Mouse (Mus musculus): ENCODE data around the gene R3hdm2. TPM values are rescaled to one million over a fixed set of nuclear protein-coding genes. Genes with fewer than 3 reads are reported as not detected.

Gene R3hdm2
- polyA plus RNA-seq, 1 experiment from 2014 or later, result 33.3 TPM

DNA sequence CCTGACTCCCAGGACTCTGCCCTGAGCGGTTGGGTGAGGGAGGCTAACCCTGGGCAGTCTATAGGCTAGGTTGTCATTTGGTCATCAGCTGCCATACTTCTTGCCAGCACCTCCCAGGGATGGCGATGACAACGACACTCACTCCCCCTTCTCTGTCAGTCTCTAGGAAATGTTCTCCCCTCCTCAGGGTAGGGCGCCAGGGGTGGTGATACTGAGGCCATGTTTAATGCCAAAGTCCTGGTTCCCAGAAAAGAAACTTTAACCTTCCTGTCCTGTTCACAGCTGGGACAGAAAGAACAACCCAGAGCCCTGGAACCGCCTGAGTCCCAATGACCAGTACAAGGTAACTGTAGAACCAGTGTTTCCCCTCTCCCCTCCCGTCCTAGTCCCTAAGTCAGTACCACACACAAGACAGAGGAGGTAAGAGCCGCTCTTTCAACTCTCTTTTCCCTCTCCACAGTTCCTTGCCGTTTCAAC lies 135.9 kb downstream of the R3hdm2 start:
- Histone ChIP-seq H3K4me1 (replicated peaks) (peaks cover 79% of the 10 kb centered on the region), H3K9me3 (no peaks in the 10 kb centered on the region), H3K4me2 (peak overlapping the region; percentile 39), H3K27me3 (peaks cover 46% of the 10 kb centered on the region), H3K9ac (no peak overlapping the region), H3K36me3 (peaks cover 22% of the 10 kb centered on the region), H3K4me3 (no peak overlapping the region), H3K27ac (replicated peaks) (peak overlapping the region; percentile 42; the same call in 1 of the 2 replicates)
- WGBS, result 19% methylated on average over 8 of the region's 8 CpGs
- no peak for ATAC-seq (ENCODE audit: low read depth)

DNA sequence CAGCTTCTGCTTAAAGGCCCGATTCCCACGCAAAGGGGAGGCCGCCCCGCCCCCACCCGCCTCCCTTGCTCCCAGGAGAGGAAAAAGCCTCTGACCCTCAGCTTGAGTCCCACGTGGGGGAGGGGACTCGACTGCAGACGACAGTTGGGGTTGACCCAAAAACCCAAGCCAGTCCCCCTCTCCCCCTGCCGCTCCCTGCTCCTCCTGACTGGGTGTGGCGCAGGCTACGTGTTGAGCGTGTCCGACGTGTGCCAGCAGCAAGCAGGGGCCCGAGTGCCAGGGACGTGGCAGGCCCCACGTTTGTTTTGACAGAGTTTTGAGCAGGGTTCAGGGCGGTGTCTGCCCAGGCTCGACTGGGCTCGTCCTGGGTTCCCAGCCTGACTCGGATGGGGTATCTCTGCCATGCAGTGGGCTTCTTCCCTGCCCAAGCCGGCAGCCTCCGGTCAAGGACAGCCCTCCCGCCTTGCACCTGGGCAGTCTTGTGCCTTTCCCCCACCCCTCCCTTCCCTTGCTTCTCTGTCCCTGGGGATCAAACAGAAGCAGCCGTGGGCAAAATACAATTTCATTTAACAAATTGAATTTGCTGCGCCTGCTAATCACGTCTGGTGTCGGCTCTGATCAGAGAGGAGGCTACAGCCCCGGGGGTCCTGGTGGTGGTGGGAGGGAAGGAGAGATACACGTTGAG lies 136.6 kb downstream of the R3hdm2 start:
- Histone ChIP-seq H3K9me3 (no peaks in the 10 kb centered on the region), H3K36me3 (peaks cover 22% of the 10 kb centered on the region), H3K27me3 (peaks cover 46% of the 10 kb centered on the region), H3K27ac (replicated peaks) (peak overlapping the region; percentile 42; the same call in 1 of the 2 replicates), H3K4me2 (peak overlapping the region; percentile 39), H3K4me3 (0 out of 2 replicates have a peak overlapping the region, but pooled peaks have one; percentile 3), H3K4me1 (replicated peaks) (peaks cover 79% of the 10 kb centered on the region), H3K9ac (0 out of 2 replicates have a peak overlapping the region, but pooled peaks have one; percentile 31)
- WGBS, result 2% methylated on average over 29 of the region's 30 CpGs
- no peak for ATAC-seq (ENCODE audit: low read depth)

DNA sequence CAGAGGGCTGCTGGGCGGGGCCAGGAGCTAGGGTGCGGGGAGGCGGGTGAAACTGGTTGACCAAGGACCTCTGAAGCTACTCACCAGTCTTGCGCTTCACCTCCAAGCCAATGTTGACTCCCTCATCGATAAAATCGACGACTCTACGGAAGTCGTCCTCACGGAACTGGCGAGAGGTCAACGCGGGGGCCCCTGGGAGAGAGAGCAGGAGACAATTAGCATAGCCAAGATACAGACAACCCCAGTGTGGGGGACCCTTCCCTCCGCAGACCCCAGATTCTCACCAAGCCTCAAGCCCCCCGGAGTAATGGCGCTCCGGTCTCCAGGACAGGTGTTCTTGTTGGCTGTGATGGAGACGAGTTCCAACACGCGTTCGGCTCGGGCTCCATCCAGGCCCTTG lies 137.8 kb downstream of the R3hdm2 start:
- Histone ChIP-seq H3K36me3 (peaks cover 22% of the 10 kb centered on the region), H3K9me3 (no peaks in the 10 kb centered on the region), H3K4me3 (no peak overlapping the region), H3K4me1 (replicated peaks) (peaks cover 72% of the 10 kb centered on the region), H3K27me3 (peaks cover 46% of the 10 kb centered on the region), H3K9ac (no peak overlapping the region), H3K4me2 (no peak overlapping the region), H3K27ac (replicated peaks) (no peak overlapping the region)
- no peak for ATAC-seq (ENCODE audit: low read depth)
- WGBS, result 94% methylated on average over 22 of the region's 22 CpGs

DNA sequence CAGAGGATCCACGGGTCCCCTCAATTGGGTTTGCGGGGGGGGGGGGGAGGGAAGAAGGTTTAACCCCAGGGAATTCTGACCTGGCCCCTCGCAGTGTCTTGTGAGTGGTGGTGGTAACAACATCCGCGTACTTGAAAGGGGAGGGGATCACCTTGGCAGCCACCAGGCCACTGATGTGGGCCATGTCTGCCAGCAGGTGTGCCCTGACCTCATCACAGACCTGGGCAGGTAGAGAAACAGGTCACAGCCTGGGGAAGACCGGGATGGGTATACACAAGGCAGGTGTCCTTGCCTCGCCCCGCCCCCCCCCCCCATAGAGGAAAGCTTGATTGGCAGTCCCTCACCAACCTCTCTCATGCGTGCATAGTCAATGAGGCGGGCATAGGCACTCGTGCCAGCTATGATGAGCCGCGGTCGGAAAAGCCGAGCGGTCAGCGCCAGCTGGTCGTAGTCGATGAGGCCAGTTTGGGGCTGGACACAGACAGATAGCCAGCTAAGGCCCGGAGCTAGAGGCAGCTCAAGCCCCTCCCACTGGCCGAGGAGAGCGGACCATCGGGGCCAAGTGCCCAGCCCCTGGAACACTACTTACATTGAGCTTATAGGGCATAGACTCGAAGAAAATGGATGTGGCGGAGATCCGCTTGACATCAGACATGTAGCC lies 139.0 kb downstream of the R3hdm2 start:
- ATAC-seq (ENCODE audit: low read depth), result no peak
- Histone ChIP-seq H3K4me2 (no peak overlapping the region), H3K36me3 (peaks cover 22% of the 10 kb centered on the region), H3K27me3 (peaks cover 47% of the 10 kb centered on the region), H3K27ac (replicated peaks) (no peak overlapping the region), H3K9ac (no peak overlapping the region), H3K4me1 (replicated peaks) (peaks cover 60% of the 10 kb centered on the region), H3K9me3 (no peaks in the 10 kb centered on the region), H3K4me3 (no peak overlapping the region)
- 89% methylated on average over 25 of the region's 26 CpGs for WGBS

DNA sequence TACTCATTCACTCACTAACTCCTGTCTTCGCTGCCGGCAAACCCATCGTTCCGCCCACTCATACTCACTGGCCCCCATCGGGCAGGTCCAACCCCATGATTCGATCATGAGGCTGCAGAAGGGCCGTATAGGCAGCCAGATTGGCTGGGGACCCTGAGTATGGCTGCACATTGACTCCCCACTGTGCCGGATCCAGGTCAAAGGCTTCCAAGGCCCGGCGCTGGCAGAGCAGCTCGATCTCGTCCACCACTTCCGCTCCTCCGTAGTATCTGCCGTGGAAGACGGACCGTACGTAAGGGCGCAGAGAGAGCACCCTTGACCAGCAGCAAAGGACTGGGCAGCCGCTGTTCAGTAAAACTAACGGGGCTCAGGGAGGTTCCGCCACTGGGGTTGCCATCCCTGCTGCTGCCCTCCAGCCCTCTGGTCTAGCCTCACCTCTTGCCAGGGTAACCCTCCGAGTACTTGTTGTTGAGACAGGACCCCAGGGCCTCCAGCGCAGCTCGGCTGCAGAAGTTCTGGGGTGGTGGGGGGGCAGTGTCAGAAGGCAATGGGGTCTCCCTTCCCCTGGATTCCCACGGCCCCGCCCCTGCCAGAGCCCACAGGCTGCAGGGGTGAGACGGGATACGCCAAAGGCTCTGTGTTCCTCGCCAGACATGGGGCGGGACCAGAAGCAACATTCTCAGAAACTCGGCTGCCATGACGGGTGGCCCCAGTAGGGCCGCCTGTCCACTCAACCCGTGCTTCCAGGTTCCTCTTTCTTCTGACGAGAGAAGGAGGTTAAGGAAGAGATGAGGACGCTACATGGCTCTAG lies 140.0 kb downstream of the R3hdm2 start:
- peaks cover 22% of the 10 kb centered on the region for H3K36me3 ChIP-seq
- no peaks in the 10 kb centered on the region for H3K9me3 ChIP-seq
- H3K4me2 ChIP-seq, result peak overlapping the region; percentile 73; the same call in 1 of the 2 replicates
- WGBS, result 92% methylated on average over 36 of the region's 37 CpGs
- H3K4me1 ChIP-seq (replicated peaks), result peaks cover 61% of the 10 kb centered on the region
- no peak for ATAC-seq (ENCODE audit: low read depth)
- no peak overlapping the region for H3K4me3 ChIP-seq
- H3K9ac ChIP-seq, result peak overlapping the region; percentile 22; the same call in 1 of the 2 replicates
- H3K27ac ChIP-seq (replicated peaks), result no peak overlapping the region
- H3K27me3 ChIP-seq, result peaks cover 45% of the 10 kb centered on the region

DNA sequence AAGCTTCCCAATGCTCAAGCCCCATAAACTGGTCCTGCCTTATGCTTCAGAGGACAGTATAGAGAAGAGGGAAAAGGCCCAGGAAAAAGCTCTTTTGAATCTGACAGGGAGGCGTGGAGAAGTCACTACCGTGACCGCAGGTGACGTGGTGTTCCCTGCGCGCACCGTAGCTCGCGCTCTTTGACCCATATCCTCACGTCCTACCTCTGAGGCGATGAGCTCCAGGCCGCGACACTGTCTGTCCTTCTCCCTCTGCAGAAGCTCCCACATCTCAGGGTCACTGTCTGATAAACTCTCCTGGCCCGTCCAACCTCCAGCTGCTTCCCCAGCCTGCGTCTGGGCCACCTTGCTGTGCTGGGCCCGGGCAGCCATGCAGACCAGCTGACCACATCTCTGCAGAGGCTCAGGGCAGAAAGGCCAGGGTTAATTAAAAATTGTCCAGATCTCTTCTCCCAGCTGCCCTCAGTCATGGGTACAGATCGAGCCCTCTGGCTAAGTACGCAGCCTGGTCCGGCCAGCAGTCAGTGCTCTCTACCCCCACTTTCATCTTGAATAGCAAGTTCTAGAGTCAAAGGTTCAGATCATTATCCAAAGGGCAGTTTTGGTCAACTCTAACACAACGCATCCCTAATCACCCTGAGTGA lies 140.7 kb downstream of the R3hdm2 start:
- H3K36me3 ChIP-seq, result peaks cover 22% of the 10 kb centered on the region
- H3K9ac ChIP-seq, result peak overlapping the region; percentile 22; the same call in 1 of the 2 replicates
- H3K4me2 ChIP-seq, result peak overlapping the region; percentile 73
- no peak for ATAC-seq (ENCODE audit: low read depth)
- peaks cover 45% of the 10 kb centered on the region for H3K27me3 ChIP-seq
- no peaks in the 10 kb centered on the region for H3K9me3 ChIP-seq
- H3K27ac ChIP-seq (replicated peaks), result no peak overlapping the region
- WGBS, result 87% methylated on average over 20 of the region's 20 CpGs
- H3K4me1 ChIP-seq (replicated peaks), result peaks cover 61% of the 10 kb centered on the region
- no peak overlapping the region for H3K4me3 ChIP-seq

DNA sequence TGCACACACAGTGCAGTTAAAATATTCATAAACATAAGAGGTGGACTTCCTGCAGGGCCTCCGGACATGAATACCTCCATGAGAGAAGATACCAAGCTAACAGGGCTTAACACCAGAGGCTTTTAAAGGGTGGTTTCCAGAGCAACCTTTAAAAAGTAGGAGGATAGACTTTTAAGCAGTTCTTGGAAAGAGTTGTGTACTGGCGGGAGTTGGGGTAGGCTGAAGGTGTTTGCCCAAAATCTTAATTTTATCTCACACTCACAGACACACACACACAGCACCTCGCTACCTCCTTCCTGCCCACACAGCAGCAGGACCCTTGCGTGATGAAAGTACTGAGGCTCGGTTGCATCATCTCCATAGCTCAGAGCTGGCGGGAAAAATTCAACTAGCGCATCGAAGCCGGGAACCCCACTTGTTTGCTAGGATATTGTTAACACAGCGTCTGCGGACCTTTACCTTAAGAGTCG lies 141.5 kb downstream of the R3hdm2 start:
- 12% methylated on average over 12 of the region's 12 CpGs for WGBS
- ATAC-seq (ENCODE audit: low read depth), result no peak
- Histone ChIP-seq H3K9me3 (no peaks in the 10 kb centered on the region), H3K4me3 (peak overlapping the region; percentile 51), H3K9ac (peak overlapping the region; percentile 67), H3K4me1 (replicated peaks) (peaks cover 61% of the 10 kb centered on the region), H3K27ac (replicated peaks) (no peak overlapping the region; the same call in 1 of the 2 replicates), H3K4me2 (peak overlapping the region; percentile 73), H3K36me3 (peaks cover 22% of the 10 kb centered on the region), H3K27me3 (peaks cover 45% of the 10 kb centered on the region)

DNA sequence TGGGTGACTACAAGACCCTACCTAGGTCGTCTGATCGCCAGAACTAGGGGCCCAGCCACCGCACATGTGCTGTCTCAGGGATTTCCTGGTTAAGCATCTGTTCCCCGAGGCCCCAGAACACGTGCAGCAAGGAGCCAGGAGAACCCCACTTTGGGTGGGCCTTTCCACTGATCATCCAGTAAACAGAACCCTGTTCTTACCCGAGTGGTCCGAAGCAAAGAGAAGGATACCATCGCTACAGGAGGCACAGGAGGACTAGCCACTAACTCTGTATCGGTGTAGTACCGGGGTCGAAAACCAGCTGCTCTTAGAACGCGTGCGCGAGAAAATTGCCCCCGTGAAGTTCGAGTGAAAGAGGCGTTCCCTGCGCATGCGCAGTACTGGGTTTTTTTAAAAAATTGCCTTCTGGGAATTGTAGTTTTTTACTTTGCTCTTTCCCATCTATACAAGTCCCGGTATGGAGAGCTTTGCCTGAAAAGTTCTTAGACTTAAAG lies 142.0 kb downstream of the R3hdm2 start, which contains the start of gene Shmt2:
Gene Shmt2 (minus strand): TSS at position 357 of the 494 bp plus-strand sequence.
- no peak within 1 kb of the TSS; the same call in 1 of the 2 replicates for H3K27ac ChIP-seq (replicated peaks)
- H3K36me3 ChIP-seq, result peaks cover 22% of the 10 kb centered on the region
- peaks cover 61% of the 10 kb centered on the region for H3K4me1 ChIP-seq (replicated peaks)
- peak within 1 kb of the TSS; percentile 51 for H3K4me3 ChIP-seq
- H3K27me3 ChIP-seq, result peaks cover 44% of the 10 kb centered on the region
- peak; percentile 32; the same call in 1 of the 2 replicates for ATAC-seq (ENCODE audit: low read depth)
- WGBS, result 0% methylated on average over 21 of the region's 21 CpGs
- peak within 1 kb of the TSS; percentile 73 for H3K4me2 ChIP-seq
- H3K9me3 ChIP-seq, result no peaks in the 10 kb centered on the region
- H3K9ac ChIP-seq, result peak within 1 kb of the TSS; percentile 67

DNA sequence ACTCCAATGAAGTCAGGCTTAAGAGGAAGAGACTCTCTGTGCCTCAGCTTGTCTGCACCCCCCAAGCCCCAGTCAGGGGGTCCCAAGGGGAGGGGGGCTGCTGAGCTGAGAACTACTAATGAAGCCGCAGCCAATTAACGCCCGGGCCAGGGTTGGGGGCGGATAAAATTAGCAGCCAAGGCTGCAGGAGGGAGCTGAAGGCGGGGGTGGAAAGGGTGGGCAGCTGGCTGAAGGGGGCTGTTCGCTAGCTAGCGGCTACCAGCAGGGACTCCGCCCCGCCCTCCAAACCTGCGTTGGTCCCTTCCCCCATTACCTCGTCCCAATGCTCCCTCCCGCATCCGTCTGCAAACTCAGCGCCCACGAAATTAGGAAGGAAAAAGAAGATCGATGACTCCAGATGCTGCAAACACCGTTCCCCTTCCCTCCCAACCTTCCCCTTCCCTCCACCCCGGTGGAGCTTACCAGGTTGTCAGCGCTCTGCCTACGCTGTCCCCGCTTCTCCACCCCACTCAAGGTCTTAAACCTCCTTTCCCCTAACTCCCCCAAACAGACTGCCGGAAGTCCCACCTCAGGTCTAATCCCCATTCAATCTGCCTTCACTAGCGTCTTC lies 144.6 kb downstream of the R3hdm2 start:
- Histone ChIP-seq H3K27me3 (peaks cover 57% of the 10 kb centered on the region), H3K4me3 (no peak overlapping the region), H3K4me1 (replicated peaks) (peaks cover 76% of the 10 kb centered on the region), H3K9me3 (no peaks in the 10 kb centered on the region), H3K36me3 (peaks cover 5% of the 10 kb centered on the region; the same call in 1 of the 2 replicates), H3K4me2 (peak overlapping the region; percentile 81), H3K27ac (replicated peaks) (peak overlapping the region; percentile 92), H3K9ac (peak overlapping the region; percentile 86)
- ATAC-seq (ENCODE audit: low read depth), result no peak
- 2% methylated on average over 23 of the region's 23 CpGs for WGBS

DNA sequence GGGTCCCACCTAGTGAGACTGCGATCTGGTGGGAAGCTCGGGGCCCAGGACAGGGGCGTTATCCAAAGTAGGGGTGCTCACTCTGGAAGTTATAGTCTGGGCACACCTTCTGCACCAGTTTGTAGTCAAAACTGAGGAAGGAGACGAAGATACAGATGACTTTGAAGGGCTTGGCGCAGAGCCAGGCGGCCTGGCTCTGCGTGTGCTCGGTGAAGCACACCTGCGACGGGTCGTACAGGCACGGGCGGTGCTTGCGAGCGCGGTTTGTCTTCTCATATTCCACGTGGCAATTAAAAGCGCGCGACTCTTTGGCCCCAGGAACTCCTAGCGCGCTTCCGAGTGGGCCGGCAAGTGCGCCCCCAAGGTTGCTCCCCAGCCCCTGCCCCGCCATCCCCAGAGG lies 145.9 kb downstream of the R3hdm2 start:
- H3K4me1 ChIP-seq (replicated peaks), result peaks cover 80% of the 10 kb centered on the region
- WGBS, result 3% methylated on average over 26 of the region's 26 CpGs
- peak overlapping the region; percentile 81 for H3K4me2 ChIP-seq
- H3K27ac ChIP-seq (replicated peaks), result peak overlapping the region; percentile 92
- H3K9me3 ChIP-seq, result no peaks in the 10 kb centered on the region
- peak overlapping the region; percentile 69 for H3K4me3 ChIP-seq
- peak overlapping the region; percentile 86 for H3K9ac ChIP-seq
- no peak for ATAC-seq (ENCODE audit: low read depth)
- H3K36me3 ChIP-seq, result no peaks in the 10 kb centered on the region
- peaks cover 68% of the 10 kb centered on the region for H3K27me3 ChIP-seq

DNA sequence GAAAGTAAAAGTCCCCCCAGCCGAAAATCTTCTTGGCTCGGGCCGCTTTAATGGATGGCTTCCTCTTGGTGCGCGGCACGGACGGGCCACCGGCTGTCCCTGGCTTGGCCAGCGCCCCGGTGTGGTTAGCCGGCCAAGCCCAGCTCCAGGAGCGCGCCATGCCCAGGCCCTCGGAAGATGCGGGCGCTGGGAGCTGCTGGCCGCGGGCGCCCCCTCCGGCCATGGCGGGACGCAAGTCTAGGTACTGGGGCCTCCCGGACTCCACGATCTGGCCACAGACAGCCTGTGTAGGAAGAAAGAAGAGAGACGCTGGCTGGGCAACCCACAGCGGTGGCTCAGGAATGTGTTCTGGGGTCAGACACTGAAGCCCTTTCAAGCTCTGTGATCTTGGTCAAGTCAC lies 146.6 kb downstream of the R3hdm2 start:
- peak; percentile 3; the same call in 1 of the 2 replicates for ATAC-seq (ENCODE audit: low read depth)
- peak overlapping the region; percentile 86 for H3K9ac ChIP-seq
- H3K4me2 ChIP-seq, result peak overlapping the region; percentile 81
- under 1% methylated on average over 26 of the region's 26 CpGs for WGBS
- H3K4me1 ChIP-seq (replicated peaks), result peaks cover 80% of the 10 kb centered on the region
- H3K36me3 ChIP-seq, result no peaks in the 10 kb centered on the region
- H3K9me3 ChIP-seq, result no peaks in the 10 kb centered on the region
- H3K27me3 ChIP-seq, result peaks cover 73% of the 10 kb centered on the region
- peak overlapping the region; percentile 92 for H3K27ac ChIP-seq (replicated peaks)
- H3K4me3 ChIP-seq, result peak overlapping the region; percentile 69
